Mouse (Mus musculus): Measurements from ENCODE around the gene Srrm4. TPM values are rescaled to one million over a fixed set of nuclear protein-coding genes. Genes with fewer than 3 reads are reported as not detected.
"Not testable (repeated sequence)": the region's sequence is repeated elsewhere in the genome, so short reads cannot be mapped to it uniquely, and the experiment has no call there.

Srrm4 gene
- polyA plus RNA-seq, 1 experiment from 2014 or later: 0.27 TPM

DNA sequence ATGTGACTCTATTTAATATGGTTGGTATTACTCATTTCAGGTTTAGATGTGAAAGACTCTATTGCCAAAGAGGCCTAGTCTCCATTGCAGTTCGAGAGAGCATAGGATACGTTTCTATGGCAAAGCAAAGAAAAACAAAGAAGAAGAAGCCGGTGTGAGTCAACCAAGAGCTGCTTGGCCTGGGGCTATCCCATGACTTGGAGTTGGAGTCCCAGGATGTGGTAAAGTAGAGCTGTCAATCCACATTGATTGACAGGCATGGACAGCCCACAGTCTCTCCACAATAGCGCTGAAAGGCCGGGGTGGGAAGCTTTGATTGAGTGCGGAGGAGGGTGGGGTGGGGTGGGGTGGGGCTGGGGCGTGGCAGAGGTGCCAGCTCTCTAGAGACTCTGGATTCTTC, 158.7 kb downstream of the Srrm4 start:
- no peak for ATAC-seq
- no peak overlapping the region for H3K27ac ChIP-seq (ENCODE audit: low read length)
- no peaks in the 10 kb centered on the region for H3K36me3 ChIP-seq (ENCODE audit: insufficient read depth, low read length)
- H3K4me2 ChIP-seq (replicated peaks; ENCODE audit: low read depth, low read length): no peak overlapping the region
- no peaks in the 10 kb centered on the region for H3K4me1 ChIP-seq (ENCODE audit: insufficient read depth, low read depth, low read length)
- no peak overlapping the region for H3K4me3 ChIP-seq (ENCODE audit: low read depth, low read length)
- TF ChIP-seq EP300 (IDR thresholded peaks at IDR 0.05): no peak
- TF ChIP-seq CTCF (IDR thresholded peaks at IDR 0.05): no peak
- H3K9me3 ChIP-seq (ENCODE audit: low read length): no peaks in the 10 kb centered on the region
- H3K27me3 ChIP-seq (replicated peaks; ENCODE audit: insufficient read depth, low read length): no peaks in the 10 kb centered on the region
- no peak for DNase-seq (ENCODE audit: low spot score)
- H3K9ac ChIP-seq (replicated peaks; ENCODE audit: low read depth): no peak overlapping the region
- WGBS: 62% methylated on average over 6 of the region's 7 CpGs

GRCm38 (mm10) chr5:116426701-116427100, 164.9 kb downstream of the Srrm4 start:
- Histone ChIP-seq H3K9me3 (ENCODE audit: low read length) (no peaks in the 10 kb centered on the region), H3K36me3 (ENCODE audit: insufficient read depth, low read length) (no peaks in the 10 kb centered on the region)
- 77% methylated on average over 2 of the region's 2 CpGs for WGBS

DNA sequence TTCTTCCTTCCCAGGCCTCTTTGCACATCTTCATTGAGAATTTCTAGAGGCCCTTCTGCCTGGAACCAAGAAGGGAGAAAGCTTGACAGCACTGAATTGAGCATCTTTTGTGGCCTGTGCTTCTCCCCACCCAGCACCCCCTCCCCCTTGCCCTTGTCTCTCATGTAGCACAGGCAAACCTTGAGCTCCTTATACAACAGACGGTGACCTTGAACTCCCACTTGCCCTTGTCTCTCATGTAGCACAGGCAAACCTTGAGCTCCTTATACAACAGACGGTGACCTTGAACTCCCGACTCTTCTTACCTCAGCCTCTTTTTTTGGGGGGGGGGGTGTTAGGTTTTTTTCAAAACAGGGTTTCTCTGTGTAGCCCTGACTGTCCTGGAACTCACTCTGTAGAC, 165.9 kb downstream of the Srrm4 start:
- H3K9ac ChIP-seq (replicated peaks; ENCODE audit: low read depth); H3K4me1 ChIP-seq (ENCODE audit: insufficient read depth, low read depth, low read length); H3K4me2 ChIP-seq (replicated peaks; ENCODE audit: low read depth, low read length); H3K4me3 ChIP-seq (ENCODE audit: low read depth, low read length); H3K27ac ChIP-seq (ENCODE audit: low read length); H3K27me3 ChIP-seq (replicated peaks; ENCODE audit: insufficient read depth, low read length); ATAC-seq; DNase-seq (ENCODE audit: low spot score); H3K9me3 ChIP-seq (ENCODE audit: low read length); H3K36me3 ChIP-seq (ENCODE audit: insufficient read depth, low read length): not testable (repeated sequence)
- WGBS: 95% methylated on average over 3 of the region's 3 CpGs

More at GRCm38 (mm10) chr5:116426701-116427100, 164.9 kb downstream of the Srrm4 start:
- no peak overlapping the region for H3K4me3 ChIP-seq (ENCODE audit: low read depth, low read length)
- no peak overlapping the region for H3K9ac ChIP-seq (replicated peaks; ENCODE audit: low read depth)
- H3K4me2 ChIP-seq (replicated peaks; ENCODE audit: low read depth, low read length): no peak overlapping the region
- H3K4me1 ChIP-seq (ENCODE audit: insufficient read depth, low read depth, low read length): no peaks in the 10 kb centered on the region
- H3K27ac ChIP-seq (ENCODE audit: low read length): no peak overlapping the region
- ATAC-seq (no peak), DNase-seq (ENCODE audit: low spot score) (no peak)
- TF ChIP-seq EP300 (IDR thresholded peaks at IDR 0.05) (no peak), CTCF (IDR thresholded peaks at IDR 0.05) (no peak)
- H3K27me3 ChIP-seq (replicated peaks; ENCODE audit: insufficient read depth, low read length): no peaks in the 10 kb centered on the region

DNA sequence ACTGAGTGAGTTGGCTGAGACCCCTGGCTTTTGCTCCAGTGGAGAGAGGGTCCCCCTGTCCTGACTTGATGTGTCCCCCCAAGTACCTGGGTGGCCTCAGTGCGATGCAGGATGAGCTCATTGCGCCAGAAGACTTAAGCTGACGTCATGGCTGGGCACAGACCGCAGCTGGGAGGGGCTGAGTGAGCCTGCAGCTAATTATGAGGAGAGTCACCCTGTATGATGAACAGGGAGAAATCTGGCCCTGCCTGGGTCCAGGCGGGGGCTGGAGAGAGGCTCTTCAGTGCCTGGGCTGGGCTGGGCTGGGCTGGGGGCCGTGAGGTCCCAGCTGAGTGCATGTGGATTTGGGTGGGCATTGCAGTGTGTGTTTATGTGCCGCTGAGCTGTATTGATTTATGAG, 166.3 kb downstream of the Srrm4 start:
- Histone ChIP-seq H3K27ac (ENCODE audit: low read length) (no peak overlapping the region), H3K9me3 (ENCODE audit: low read length) (no peaks in the 10 kb centered on the region), H3K27me3 (replicated peaks; ENCODE audit: insufficient read depth, low read length) (no peaks in the 10 kb centered on the region), H3K9ac (replicated peaks; ENCODE audit: low read depth) (no peak overlapping the region), H3K4me1 (ENCODE audit: insufficient read depth, low read depth, low read length) (peaks cover under 1% of the 10 kb centered on the region; the same call in 1 of the 2 replicates), H3K4me2 (replicated peaks; ENCODE audit: low read depth, low read length) (no peak overlapping the region), H3K4me3 (ENCODE audit: low read depth, low read length) (no peak overlapping the region), H3K36me3 (ENCODE audit: insufficient read depth, low read length) (no peaks in the 10 kb centered on the region)
- ATAC-seq (no peak), DNase-seq (ENCODE audit: low spot score) (peak; percentile 26)
- 60% methylated on average over 7 of the region's 7 CpGs for WGBS
- no peak for TF ChIP-seq EP300 (IDR thresholded peaks at IDR 0.05)
- TF ChIP-seq CTCF (IDR thresholded peaks at IDR 0.05): no peak

DNA sequence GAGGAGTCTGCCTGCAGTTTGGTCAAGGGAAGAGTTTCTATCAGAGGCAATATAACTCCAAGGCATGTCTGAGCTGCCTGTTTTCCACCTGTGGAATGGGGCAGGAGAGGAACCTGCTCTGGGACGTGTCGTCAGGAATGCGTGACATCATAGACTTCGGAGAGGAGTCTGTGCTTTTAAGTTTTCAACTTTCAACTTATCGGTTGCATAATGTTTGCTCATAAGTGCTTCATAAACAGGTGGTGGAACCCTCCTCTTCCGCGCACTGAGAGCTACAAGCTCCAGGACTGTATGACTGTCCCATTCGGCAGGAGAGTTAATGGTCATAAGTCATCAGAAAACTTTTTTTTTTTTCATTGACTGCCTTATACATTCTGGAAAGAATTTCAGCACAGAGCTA, 167.9 kb downstream of the Srrm4 start:
- 50% methylated on average over 8 of the region's 8 CpGs for WGBS
- DNase-seq (ENCODE audit: low spot score) (peak; percentile 73), ATAC-seq (no peak)
- Histone ChIP-seq H3K27me3 (replicated peaks; ENCODE audit: insufficient read depth, low read length) (no peaks in the 10 kb centered on the region), H3K9me3 (ENCODE audit: low read length) (no peaks in the 10 kb centered on the region), H3K36me3 (ENCODE audit: insufficient read depth, low read length) (no peaks in the 10 kb centered on the region), H3K4me1 (ENCODE audit: insufficient read depth, low read depth, low read length) (peaks cover 5% of the 10 kb centered on the region; the same call in 1 of the 2 replicates), H3K9ac (replicated peaks; ENCODE audit: low read depth) (no peak overlapping the region), H3K4me2 (replicated peaks; ENCODE audit: low read depth, low read length) (no peak overlapping the region), H3K4me3 (ENCODE audit: low read depth, low read length) (no peak overlapping the region), H3K27ac (ENCODE audit: low read length) (peak overlapping the region; percentile 94; the same call in 1 of the 2 replicates)
- TF ChIP-seq CTCF (IDR thresholded peaks at IDR 0.05) (no peak), EP300 (IDR thresholded peaks at IDR 0.05) (no peak)

DNA sequence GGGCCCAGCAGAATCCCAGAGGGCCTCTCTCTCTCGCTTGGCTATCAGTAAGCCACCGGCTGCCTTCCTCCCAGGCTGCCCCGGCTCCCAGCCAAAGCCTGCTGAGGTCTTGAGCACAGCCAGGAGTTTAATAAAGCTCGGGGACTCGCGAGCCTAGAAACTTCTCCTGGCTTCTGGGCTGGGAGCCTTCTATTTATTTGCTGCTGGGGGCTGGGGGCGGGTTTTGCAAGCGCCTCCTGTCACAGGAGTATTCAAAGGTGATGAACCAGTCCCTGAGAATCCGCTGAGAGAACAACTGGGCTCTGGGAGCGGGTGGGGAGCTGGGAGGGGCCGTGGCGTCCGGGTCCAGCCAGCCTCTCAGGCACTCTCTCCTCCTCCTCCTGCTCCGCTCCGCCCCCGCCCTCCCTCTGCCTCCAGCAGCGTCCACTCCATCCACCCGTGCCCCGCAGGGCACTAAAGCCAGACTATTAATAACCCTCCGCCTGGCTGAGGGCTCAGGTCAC, 168.9 kb downstream of the Srrm4 start, which contains the start of gene Hspb8:
TSS of gene Hspb8 (minus strand) at position 166 of the 503 bp plus-strand sequence.
- no peaks in the 10 kb centered on the region for H3K27me3 ChIP-seq (replicated peaks; ENCODE audit: insufficient read depth, low read length)
- peak within 1 kb of the TSS; percentile 72 for H3K9ac ChIP-seq (replicated peaks; ENCODE audit: low read depth)
- H3K36me3 ChIP-seq (ENCODE audit: insufficient read depth, low read length): no peaks in the 10 kb centered on the region
- ATAC-seq: peak; percentile 87
- no peak for TF ChIP-seq CTCF (IDR thresholded peaks at IDR 0.05)
- peak; percentile 54 for TF ChIP-seq EP300 (IDR thresholded peaks at IDR 0.05)
- peak within 1 kb of the TSS; percentile 71 for H3K4me2 ChIP-seq (replicated peaks; ENCODE audit: low read depth, low read length)
- WGBS: 0% methylated on average over 14 of the region's 20 CpGs
- H3K4me3 ChIP-seq (ENCODE audit: low read depth, low read length): peak within 1 kb of the TSS; percentile 45
- H3K9me3 ChIP-seq (ENCODE audit: low read length): no peaks in the 10 kb centered on the region
- peak; percentile 95 for DNase-seq (ENCODE audit: low spot score)
- H3K4me1 ChIP-seq (ENCODE audit: insufficient read depth, low read depth, low read length): peaks cover 5% of the 10 kb centered on the region; the same call in 1 of the 2 replicates
- H3K27ac ChIP-seq (ENCODE audit: low read length): peak within 1 kb of the TSS; percentile 94

Measured in lung, postnatal 0 days (tissue).